Mouse (Mus musculus) embryo, embryonic 11 days (tissue): Measurements from ENCODE around the gene Gpr156.
A peak's percentile ranks its signal among the peaks of the same experiment; 100 is the strongest.
"Not testable (repeated sequence)": the region's sequence is repeated elsewhere in the genome, so short reads cannot be mapped to it uniquely, and the experiment has no call there.

Experiments
- DNase-seq: peaks from one replicate; pipeline ENCODE4 v3.0.0-alpha.2; 2015

The Gpr156 gene

DNA sequence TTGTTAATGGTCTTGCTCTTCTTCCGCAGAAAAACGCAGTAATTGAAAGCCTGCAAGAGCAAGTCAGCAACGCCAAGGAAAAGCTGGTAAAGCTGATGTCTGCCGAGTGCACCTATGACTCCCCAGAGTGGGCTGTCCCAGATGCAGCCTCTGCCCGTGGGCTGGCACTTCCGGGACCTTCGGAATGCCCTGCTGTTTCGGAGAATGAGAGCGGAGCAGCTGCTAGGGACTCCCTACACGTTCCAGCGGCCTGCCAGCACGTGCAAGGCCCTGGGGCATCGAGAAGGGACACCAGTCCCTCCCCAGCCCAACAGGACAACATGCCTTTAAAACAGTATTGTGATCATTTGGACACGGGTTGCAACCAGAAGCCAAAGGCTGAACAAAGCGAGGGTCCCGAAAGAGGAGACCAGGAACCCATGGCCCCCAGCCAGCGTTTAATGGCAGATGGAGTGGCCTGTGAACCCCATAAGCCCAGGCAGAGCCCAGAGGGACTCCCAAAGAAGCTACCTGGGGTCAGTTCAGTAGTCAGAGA lies 88.3 kb downstream of the Gpr156 start:
- DNase-seq: no peak

GRCm38 (mm10) chr16:38005471-38005870 lies 89.2 kb downstream of the Gpr156 start:
- no peak for DNase-seq

- no peak for DNase-seq
Observed at GRCm38 (mm10) chr16:38008371-38008770, 92.1 kb downstream of the Gpr156 start.

DNA sequence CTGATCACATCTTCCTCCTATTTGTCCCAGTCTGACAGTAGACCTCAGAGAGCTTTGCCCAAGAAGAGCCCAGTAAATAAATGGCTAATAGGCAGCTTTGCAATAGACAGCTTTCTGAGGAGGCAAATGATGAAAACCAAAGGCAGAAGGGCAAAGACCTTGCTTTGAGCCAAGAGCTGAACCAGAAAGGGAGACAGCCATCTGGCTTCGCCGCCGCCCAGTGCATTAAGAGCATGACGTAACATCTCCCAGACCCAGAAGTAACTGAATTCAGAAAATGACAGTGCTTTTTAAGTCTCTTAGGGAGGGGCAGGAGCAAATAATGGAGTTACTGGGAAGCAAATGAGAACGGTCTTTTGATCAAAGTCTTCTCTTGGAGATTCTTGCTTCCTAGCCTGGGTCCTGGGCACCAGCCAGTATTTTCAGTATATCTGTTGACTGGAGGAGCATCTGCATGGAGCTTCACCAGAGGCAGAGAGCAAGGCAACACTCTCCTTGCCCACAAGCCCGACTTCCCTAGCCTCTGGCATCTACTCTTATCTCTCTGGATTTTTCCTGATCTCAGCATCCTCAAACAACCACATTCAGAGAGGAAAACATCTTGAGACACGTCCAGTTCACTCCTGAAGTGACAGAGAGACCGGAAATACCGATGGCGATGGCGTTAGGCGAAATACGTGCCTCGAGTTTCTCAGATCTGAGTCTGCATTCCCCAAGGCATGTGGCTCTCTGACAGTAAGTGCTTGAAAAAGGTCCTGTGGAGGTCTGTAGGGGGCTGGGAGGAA lies 92.9 kb downstream of the Gpr156 start:
- no peak for DNase-seq

- DNase-seq: no peak
Observed at GRCm38 (mm10) chr16:38011486-38011885, 95.2 kb downstream of the Gpr156 start.

- no peak for DNase-seq
Observed at GRCm38 (mm10) chr16:38012382-38012781, 96.1 kb downstream of the Gpr156 start.

DNA sequence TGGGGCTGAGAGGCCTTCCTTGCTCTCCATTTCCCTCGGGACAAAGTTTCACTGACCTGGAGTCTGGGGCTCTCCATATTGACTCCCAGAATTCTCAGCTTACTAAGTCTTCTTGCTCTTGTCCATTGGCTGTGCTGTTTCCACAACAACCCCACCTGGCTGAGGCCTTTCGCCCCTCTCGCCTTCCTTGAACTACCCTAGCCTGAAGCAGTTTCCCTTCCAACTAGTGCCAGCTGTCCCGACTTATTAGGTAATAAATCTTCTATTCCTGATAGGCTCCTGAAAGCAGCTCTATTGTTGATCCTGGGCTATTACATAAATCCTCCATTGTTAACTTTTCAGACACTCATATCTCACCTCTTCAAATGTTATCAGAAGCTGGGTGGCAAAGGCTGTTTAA lies 96.6 kb downstream of the Gpr156 start:
- DNase-seq: peak; percentile 41

DNA sequence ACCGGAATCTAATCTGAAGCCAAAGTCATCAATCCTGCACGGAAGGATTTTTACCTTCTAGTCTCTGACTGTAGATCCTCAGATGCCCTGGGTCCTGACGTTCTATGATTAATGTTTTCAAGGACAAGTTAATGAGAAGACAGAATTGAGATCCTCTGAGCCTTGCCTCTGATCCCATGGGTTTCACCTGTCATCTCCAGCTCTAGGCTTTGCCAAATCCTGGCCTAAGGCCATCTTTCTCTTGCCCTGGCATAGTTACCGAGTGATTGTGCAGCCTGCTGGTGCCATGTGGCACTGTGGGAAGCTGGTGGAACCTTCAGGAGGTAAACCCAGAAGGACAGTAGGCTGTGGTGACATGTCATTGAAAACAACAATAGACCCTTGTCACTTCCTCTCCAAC lies 98.7 kb downstream of the Gpr156 start:
- no peak for DNase-seq

DNA sequence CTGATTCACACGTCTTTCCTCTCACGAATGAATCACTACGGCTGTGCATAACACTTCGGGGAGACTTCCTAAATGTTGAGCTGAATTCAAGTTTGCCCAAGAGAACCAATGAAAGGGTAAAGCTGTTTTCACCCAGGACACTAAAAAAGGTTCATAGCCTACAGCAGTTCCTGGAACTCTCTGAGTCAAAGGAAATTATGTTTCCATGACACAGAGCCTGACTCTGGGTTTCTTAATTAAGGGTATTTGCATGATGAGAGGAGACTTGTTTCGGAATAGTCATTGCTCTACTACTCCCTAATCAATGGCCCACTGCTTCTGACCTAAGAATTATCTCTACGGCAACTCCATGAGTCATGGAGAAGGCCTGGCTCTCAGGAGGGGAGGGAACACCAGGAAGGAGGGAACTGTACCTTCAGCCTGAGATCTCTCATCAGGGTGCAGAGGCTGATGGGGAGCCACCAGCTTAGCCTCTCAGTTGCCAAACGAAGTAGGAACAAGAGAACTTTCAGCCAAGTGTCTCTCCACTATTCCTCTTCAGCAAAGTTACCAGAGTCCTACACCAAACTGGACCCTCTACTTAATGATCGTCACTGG lies 100.7 kb downstream of the Gpr156 start:
- DNase-seq: no peak

DNA sequence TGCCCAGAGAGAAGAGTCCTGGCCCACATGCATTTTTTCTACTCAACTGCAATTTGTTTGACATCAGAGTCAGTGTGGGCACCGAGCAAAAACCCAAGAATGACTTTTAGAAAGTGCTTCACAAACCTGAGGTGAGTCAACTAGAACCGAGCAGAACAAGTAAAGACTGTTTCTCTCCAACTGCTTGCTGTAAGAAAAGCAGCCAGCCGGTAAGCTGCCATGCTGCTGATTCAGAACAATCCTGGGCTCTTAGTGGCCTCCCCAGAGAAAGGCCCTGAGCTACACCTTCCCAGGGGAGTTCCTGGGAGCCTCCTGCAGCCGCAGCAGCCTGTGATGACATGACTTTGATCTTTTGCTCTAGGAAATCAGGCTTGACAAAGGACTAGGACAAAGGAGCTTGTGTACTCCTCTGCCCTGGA lies 101.7 kb downstream of the Gpr156 start:
- peak; percentile 16 for DNase-seq

- no peak for DNase-seq
Observed at GRCm38 (mm10) chr16:38032644-38033043, 116.3 kb downstream of the Gpr156 start.

DNA sequence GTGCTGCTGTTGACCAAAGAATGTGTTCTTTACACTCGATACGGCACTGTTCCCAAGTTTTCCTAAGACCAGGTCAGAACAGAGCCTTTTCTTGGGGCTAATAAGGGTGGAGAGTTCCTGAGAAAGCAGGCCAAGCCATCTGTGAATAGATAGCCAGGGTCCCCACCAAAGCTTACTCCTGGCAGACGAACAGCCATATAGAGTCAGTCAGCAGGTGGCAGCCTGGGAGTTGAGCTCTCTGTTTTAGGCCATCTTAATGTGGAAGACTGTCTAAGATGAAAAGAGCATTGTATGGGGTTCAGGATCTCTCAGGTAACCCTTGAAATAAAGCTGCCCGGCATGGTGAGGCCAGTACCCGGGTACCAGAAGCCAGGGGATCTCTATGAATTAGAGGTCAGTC lies 116.8 kb downstream of the Gpr156 start:
- DNase-seq: no peak

DNA sequence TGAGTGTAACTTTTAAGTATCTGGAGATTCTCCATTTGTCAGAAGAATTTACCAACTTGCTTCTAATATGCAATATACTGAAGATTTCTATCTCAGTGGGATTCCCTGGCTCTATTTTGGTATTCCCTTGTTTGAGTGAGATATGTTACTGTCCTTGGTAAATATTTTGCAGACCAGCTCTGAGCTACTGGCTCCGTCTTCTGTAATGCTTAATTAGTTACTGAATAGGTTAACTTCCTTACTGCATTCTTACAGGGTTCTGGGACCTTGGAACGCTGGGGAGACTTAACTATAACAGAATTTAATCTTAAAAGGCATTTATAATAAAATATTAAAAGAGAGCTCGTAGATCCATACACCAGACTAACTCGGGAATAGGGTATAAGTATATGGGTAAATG lies 121.8 kb downstream of the Gpr156 start:
- DNase-seq: not testable (repeated sequence)

DNA sequence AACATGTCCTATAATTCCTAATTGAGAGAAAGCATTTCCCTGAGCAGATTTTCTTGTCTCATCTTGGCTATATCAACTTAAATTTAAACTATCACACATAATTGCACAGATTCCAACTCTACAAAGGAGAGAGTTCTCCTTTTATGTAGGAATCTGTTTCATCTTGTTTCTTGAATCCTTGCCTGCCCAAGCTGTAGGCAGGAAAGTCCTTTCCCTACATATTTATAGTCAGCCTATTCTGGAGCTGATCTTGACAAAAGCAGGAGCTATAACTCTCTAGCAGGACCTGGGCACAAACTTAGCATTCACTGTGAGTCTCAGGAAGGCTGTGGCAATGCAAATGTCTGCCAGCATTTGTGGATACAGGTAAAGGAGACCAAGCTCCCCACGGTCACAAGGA lies 125.9 kb downstream of the Gpr156 start:
- no peak for DNase-seq

- DNase-seq: no peak
Observed at GRCm38 (mm10) chr16:38044551-38044950, 128.3 kb downstream of the Gpr156 start.

DNA sequence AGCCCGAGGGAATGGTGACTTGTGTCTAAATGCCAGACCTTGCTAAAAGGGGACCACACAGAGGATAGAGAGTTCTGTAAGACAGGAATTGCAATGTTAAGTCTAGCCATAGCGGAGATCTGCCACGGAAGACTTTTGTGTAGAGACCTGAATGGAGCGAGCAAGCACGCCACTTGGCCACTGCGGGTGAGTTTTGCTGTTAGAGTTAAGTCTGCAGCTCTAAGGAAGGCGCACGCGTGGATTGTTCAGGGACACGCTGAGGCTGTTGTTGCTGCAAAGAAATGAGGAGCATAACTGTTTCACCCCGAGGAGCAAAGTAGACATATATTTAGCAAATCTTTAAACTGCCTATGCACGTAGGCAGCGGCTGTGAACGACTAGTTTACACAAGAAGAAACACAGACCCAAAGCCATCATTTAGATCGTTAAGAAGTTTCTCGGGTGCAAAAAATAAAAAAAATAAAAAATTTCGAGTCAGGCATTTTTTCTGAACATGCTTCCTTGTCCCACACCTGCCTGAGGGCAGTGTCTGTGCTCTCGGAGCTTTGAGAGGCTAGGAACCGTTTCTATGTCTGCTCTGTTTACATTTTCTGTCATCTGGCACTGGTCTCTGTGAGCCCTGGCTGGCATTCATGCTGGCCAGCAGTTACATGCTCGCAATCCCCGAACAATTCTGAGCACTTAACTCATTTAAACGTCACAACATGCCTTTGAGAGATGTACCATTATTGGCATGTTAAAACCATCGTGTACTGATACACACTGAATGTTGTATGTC lies 131.7 kb downstream of the Gpr156 start:
- DNase-seq: no peak
